Mouse (Mus musculus): Measurements from ENCODE around the gene Tas1r3.

DNA sequence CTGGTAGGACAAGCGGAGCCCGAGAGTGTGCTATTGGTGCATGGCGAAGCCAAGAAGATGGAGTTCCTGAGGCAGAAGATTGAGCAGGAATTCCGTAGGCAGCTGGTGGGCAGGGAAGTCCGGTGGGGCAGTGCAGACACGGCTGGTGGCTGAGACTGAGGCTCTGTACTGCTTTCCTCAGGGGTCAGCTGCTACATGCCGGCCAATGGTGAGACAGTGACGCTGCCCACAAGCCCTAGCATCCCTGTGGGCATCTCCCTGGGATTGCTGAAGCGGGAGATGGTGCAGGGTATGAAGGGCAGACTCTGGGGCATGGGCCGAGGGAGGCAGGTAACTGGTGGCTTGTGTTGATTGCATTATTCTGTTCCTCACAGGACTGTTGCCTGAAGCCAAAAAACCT lies 24.5 kb upstream of the Tas1r3 start:
- no peak for TF ChIP-seq CTCF (IDR thresholded peaks at IDR 0.05; ENCODE audit: control insufficient read depth, insufficient read depth, insufficient replicate concordance, low read depth, low read length)
- TF ChIP-seq POLR2A (IDR thresholded peaks at IDR 0.05; ENCODE audit: control insufficient read depth, low read depth, low read length): no peak

Measured in testis, adult 2 months (tissue).